Mouse (Mus musculus) left cerebral cortex, adult 18-20 months (tissue): ENCODE data around the gene Clec4b2. TPM values are rescaled to one million over a fixed set of nuclear protein-coding genes. Genes with fewer than 3 reads are reported as not detected.
A peak's percentile ranks its signal among the peaks of the same experiment; 100 is the strongest.
"Not testable (repeated sequence)": the region's sequence is repeated elsewhere in the genome, so short reads cannot be mapped to it uniquely, and the experiment has no call there.

Source experiments
- DNase-seq, 2 experiments: peaks; one replicate each; pipeline ENCODE4 v3.0.0; 2021 to 2022; ENCODE audit warnings: low spot score in 2 of 2, mixed read lengths in 1 of 2
- long read RNA-seq, 2 experiments: library from polyadenylated mRNA; stranded (forward); transcript quantifications; one replicate each; pipeline ENCODE4 v2.0.0; 2021
- total RNA-seq, 2 experiments: library from RNA; stranded (reverse); gene quantifications; 2 replicates each; pipeline ENCODE4 v1.2.3; 2021

Gene Clec4b2
- not detected for total RNA-seq
- long read RNA-seq, experiment 1 = 0 reads
- long read RNA-seq, experiment 2 = 0 reads

DNA sequence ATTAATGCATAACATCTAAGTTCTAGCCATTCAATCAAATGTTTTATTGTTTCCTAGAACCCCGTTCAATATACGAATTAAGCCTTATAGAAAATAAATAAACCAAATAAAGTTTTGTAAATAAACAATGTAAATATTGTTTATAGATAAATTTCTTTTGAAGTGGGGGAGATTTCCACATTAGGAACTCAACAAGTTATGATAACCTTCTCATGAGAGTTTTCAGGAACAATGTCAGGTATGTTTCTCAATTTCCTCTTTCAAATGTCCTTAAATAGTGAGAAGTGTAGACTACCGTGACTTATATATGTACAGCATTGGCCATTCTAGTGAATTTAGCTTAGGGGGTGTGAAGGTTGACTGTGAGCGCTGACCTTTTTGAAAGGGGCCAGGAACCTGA, at the start of gene Clec4b2:
Gene Clec4b2 (plus strand): TSS at position 301 of the 400 bp plus-strand sequence.
- DNase-seq = no peak

DNA sequence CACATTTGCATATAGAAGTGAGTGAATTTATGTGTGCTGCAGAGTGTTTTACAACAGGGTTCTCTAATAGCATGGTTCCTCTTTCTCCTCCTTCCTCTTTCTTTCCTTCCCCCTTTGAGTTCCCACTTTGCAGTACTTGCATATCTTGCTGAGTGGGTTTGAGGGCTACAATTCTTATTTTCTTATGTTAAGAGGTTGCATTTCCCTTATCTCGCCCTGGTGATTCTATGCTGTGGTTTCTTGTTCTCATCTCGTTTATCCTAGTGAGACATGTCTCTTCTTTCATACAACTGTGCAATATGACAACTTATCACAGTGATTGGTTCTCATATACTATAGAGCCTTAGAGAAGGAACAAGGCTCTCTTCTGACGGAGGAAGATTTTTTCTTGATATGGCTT, 49.5 kb upstream of the Clec4b2 start:
- DNase-seq = no peak

DNA sequence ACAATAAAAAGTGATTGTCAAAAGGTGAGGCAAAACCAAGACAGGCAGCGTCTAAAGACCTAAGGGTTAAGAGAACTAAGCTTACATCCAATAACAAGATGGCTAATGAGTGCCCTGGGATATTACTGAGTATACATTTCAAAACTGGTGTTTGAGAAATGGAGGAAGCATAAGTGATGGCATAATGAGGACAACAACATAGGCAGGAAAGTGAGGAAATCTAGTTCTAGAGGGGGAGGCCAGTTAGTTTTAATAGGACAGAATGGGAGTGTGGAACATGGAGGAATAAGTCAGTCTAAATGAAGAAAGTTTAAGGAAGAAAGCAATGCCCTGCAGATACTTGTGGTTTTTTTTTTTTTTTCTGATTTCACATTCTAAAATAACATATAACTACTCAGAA, 45.5 kb upstream of the Clec4b2 start:
- DNase-seq = no peak

DNA sequence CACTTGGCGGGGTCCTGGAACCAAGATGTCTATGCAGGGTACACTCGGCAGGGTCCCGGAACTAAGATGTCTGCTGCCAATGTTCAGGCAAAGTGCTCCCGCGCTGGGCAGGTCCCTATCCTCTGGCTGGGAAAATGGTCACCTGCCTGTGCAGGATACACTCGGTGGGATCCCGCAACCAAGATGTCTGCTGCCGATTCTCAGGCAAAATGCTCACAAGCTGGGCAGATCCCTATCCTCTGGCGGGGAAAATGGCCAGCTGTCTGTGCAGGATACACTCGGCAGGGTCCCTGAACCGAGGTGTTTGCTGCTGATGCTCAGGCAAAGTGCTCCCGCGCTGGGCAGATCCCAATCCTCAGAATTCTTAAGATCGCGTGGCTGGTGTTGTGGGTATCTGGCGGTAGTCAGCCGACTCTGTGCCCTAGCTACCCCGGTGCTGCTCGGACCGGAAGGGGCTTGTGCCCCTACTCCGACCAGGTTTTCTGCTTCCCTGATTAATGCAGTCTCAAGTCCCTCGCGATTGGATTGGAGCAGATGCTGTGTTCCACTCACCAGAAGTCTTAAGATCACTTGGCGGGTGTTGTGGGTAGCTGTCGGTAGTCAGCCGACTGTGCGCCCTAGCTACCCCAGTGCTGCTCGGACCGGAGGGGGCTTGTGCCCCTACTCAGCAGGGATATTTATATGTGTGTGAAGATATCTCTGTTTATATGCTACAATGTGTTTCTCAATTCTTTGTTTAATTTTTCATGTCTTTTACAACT, 34.7 kb upstream of the Clec4b2 start:
- DNase-seq = not testable (repeated sequence)

DNA sequence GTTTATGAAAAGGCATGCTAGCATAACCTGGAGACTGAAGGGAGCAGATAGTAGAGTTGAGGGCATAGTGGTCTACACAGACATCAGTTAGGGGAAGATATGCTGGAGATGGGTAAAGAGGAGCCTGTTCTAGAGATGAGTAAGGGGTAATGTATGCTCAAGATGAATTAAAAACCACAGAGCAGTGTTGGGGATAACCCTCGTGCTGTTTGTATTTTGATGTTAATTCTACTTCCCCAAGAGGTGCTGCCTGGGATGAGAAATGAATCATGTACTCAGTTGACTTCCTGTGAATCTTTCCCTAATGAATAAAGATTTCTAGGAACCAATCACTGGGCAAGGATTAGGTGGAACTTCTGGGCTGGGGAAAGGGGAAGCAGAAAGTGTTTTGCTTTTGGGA, 2.6 kb upstream of the Clec4b2 start:
- DNase-seq = no peak

DNA sequence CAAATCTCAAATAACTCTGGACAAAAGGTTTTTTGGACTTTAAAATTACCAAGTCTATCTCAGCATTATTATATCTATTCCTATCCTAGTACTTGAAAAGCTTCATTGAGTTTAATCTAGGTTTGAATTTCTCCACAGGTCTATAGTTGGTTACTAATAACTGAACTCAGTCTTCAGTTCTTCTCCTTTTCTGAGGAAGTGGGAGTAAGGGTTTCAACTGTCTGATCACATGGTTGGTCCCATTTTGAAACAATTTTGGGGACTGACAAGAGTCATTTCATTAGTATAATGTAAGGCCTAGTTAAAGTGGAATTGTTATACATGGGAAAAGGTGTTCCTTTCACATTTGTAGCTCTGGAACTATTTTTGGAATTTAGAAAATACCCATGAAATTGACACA, 1.7 kb upstream of the Clec4b2 start:
- no peak for DNase-seq

DNA sequence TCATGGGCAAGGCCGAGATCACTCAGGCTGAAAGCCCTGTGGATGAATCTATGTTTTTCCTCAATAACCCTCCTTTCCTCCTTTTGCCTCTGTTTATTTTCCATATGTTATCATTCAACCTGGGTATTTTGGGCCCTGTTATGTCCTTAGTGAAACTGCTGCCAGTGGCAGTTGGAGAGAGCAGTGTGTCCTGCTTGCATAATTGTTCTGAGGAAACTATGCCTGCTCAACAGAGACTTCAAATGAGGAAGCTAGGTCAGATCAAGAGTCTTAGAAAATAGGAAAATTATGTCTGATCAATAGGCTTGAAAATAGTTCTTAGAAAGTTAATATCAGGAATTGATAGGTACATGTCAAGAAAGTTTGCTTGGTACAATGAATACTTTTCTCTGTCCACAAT, 2.9 kb downstream of the Clec4b2 start:
- DNase-seq = no peak

DNA sequence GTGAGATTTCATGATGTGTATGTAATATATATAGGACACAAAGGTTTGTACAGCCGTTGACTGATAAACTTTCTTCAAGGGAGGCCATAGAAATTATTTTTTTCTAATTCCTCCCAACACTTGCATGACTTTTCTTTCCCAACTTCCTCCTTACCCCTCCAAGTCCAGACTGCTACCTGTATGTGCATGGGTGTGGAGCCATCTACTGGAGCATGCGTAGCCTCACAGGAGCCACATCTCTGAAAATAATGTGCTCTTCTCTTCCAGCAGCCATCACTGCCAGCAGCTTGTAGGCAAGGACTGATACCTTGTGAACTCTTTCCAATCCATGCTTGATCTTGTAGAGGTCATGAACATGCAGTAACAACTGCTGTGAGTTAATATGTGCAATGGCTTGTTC, 12.2 kb downstream of the Clec4b2 start:
- peak in 1 of 2 experiments; percentile 2 for DNase-seq

DNA sequence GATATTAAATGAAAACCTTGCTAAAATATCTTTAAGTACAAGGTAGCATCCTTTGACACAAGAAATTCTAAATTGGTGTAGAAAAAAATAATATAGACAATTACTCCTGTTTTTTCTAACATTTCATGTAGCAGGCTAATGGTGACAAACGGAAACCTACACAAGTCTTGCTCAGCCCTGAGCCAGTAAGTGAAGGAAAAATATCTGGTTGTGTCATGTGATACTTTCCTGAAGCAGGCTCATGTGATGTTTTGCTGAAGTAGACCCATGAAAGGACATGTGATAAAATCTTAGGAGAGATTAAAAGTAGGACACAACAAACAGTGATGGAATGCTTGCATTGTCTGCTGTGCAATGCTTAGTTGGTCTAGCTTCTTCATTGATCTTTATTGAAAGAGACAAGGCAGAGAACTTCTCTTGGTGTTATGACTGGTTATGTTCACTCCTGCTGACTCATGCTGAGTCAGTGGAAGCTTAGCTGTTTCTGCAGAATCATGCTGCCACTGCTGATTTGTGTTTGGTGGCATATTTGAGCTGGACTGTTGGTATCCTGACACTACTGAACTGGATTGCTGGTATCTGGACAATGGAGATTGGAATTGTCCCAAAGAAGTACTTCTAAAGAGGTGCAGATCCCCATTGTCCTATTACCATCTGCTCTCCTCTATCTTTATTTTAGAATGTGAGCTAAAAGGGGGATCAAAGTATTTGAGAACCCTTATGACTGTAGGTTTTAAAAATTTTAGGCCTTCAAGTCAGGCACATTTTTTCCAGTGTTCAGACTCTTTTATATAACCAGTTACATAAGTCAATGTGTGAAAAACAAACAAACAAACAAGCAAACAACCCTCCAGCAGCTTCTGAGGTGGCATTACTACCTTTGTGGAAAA, 34.7 kb downstream of the Clec4b2 start:
- DNase-seq = no peak

DNA sequence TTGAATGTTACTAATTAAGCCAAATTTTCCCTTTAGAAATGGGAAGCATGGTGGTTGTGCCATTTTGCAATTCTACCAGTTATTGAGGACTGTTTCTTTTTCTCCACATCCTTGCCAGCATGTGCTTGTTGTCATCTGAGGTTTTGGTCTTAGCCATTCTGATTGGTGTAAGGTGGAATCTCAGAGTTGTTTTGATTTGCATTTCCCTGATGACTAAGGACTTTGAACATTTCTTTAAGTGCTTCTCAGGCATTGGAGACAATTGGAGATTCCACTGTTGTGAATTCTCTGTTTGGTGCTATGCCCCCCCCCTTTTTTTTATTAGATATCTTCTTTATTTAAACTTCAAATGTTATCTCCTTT, 35.4 kb downstream of the Clec4b2 start:
- not testable (repeated sequence) for DNase-seq

DNA sequence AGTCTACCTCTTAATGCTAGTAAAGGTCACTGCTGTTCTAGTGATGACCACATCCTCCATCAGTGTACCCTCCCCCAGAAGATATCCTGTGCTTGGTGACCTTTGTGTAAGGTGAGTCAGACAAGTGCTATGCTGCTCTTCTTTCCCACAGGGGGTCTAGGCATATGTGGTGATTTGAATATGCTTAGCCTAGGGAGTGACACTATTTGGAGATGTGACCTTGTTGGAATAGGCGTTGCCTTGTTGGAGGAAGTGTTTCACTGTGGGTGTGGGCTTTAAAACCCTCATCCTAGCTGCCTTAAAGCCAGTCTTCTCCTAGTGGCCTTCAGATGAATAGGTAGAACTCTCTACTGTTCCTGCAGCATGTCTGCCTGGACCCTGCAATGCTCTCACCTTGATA, 39.0 kb downstream of the Clec4b2 start:
- no peak for DNase-seq

DNA sequence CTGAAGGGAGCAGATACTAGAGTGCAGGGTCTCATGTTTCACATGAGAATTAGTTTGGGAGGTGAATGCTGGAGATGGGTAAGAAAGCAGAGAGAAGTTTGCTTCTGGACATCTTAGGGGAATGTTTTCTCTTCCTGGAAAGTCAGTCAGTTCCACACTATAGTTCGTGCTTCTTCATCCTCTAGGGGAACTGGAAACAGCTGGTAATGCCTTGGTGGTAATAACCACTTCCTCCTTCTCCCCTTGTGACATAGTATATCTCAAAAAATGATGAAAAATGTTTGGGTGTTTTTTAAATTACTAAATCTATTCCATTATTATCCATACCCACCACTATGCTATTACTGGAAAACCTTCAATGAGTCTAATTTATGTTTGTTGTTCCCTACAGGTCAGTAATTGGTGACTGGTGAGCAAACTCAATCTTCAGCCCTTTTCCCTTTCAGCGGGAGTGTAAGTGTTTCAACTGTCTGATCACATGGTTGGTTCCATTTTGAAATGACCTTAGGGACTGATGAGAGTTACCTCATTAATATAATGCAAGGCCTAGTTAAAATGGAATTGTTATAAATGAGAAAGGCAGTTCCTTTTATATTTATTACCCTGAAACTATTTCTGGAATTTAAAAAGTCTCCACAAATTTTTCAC, 55.0 kb downstream of the Clec4b2 start:
- DNase-seq = no peak

DNA sequence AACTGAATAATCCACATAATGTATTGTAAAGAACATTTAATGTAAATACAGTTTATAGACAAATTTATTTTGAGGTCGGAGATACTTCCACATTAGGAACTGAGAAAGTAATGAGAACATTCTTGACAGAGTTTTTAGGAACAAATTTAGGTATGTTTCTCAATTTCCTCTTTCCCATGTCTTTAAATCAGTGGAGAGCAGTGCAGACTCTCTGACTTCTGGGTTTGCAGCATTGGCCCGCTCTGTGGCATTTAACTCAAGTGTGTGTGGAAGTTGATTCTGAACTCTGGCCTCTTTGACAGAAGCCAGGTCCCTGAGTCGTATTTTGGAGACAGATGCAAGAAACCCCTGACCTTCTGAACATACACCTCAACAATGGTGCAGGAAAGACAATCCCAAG, 57.0 kb downstream of the Clec4b2 start, which contains the start of gene Clec4n:
Gene Clec4n (plus strand): TSS at position 200 of the 400 bp plus-strand sequence.
- DNase-seq = no peak

DNA sequence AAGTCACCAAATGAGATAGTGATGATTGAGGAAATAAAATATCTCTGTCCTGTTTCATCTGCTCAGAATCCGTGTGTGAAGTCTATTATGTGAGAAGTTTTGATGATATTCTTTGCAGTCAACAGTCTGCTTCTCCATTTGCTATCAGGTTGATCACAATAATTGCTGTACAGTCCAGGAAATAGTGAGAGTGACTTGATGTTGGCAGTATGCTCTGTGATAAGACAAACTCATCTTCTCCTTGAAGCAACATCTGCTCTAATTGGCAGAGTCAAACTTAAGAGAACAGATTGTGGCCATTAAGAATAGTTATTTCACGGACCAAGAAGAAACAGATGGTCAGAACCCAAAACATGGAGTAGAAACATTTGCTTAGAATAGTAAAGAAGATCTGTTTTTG, 58.5 kb downstream of the Clec4b2 start:
- no peak for DNase-seq

DNA sequence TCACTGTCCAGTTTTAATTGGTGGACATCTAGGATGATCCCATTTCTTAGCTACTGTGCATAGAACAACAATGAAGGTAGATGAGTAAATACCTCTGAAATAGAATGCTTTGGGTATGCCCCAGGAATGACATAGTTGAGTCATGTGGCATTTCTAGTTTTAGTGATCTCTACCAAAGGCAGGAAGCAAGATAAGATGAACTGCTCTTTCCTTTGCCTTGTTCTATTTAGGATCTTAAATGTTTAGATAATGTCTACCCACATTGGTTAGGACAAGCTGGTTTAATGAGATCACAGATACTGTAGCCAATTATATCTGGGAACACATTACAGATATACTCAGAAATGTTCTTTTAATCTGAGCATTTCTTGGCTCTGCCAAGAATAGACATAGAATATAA, 64.9 kb downstream of the Clec4b2 start:
- no peak for DNase-seq

DNA sequence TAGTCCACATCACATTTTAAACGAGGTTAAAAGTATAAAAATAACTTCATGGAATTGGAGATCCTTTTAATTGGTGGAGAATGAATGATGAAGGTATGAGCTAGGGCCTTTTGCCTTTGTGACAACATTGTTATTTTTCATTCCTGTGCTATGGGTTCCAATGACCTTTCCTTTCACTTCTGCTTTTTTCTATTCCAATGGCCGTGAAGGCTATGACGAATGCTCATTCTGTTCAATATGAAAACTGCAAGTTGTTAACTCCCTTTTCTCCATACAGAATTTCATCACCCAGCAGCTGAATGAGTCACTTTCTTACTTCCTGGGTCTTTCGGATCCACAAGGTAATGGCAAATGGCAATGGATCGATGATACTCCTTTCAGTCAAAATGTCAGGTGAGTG, 71.5 kb downstream of the Clec4b2 start:
- no peak for DNase-seq

DNA sequence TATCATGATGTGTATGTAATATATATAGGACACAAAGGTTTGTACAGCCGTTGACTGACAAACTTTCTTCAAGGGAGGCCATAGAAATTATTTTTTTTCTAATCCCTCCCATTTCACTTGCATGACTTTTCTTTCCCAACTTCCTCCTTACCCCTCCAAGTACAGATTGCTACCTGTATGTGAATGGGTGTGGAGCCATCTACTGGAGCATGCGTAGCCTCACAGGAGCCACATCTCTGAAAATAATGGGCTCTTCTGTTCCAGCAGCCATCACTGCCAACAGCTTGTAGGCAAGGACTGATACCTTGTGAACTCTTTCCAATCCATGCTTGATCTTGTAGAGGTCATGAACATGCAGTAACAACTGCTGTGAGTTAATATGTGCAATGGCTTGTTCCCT, 76.2 kb downstream of the Clec4b2 start:
- DNase-seq = not testable (repeated sequence)

DNA sequence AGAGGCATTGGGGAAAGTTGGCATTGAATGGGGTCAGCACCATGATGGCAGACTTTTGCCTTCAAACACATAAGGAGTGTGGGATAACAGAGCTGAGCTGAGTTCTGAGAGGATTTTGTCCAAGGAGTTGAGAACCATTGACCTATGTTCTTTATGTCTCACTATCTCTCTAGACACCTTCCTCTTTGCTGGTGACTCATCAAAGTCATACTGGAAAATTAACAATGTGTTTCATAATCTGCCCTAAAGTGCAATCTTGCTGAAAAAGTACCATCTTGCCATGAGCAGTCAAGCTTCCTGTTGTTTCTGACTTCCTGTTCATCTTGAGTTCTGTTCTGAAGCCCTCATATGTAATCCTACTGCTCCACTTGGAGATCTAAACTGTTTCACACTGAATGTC, 80.0 kb downstream of the Clec4b2 start:
- no peak for DNase-seq
